Mouse (Mus musculus): ENCODE measurements around the gene Dapk1.

- TF ChIP-seq CTCF (IDR thresholded peaks at IDR 0.05; ENCODE audit: control insufficient read depth, insufficient read depth, low read length) (no peak), POLR2A (IDR thresholded peaks at IDR 0.05; ENCODE audit: borderline replicate concordance, control insufficient read depth, low read depth, low read length) (no peak)
Measured at GRCm38 (mm10) chr13:60629419-60629818, 27.7 kb downstream of the Dapk1 start.
